Mouse (Mus musculus) lung, adult 2 months (tissue): Measurements from ENCODE around the gene Fam183b.

Source experiments
- CTCF ChIP-seq: fragments of 200-500 bp; IDR thresholded peaks from 2 replicates; pipeline ENCODE4 v1.5.1; 2011; ENCODE audit warnings: mild to moderate bottlenecking, low read length, control low read depth; ENCODE audit not compliant: insufficient read depth
- POLR2A ChIP-seq: fragments of 200-500 bp; IDR thresholded peaks from 2 replicates; pipeline ENCODE4 v1.6.1; 2011; ENCODE audit warnings: low read depth, mild to moderate bottlenecking, control low read depth, low read length, borderline replicate concordance; ENCODE audit errors: extremely low read depth

GRCm38 (mm10) chr11:58790053-58790452 lies 11.7 kb downstream of the Fam183b start:
- TF ChIP-seq POLR2A (no peak), CTCF (no peak)
